Mouse (Mus musculus) layer of hippocampus, postnatal 10 days (tissue): ENCODE measurements at regions not wholly inside any gene's neighbourhood (a gene's known extent, or its start where the extent isn't known, plus 50 kb on each side); places are given as distances from the start of the nearest gene placed in this dataset.
A peak's percentile ranks its signal among the peaks of the same experiment; 100 is the strongest.

Experiments
- DNase-seq, 2 experiments: peaks; one replicate each; pipeline ENCODE4 v3.0.0; 2021; ENCODE audit warnings: low spot score in 2 of 2

- no peak for DNase-seq
Observed at GRCm38 (mm10) chr8:74555434-74555833, 317.5 kb upstream of the Isx start.

- DNase-seq, result peak; percentile 5 to 18
Observed at GRCm38 (mm10) chr8:74557539-74558464, 315.2 kb upstream of the Isx start.

- peak; percentile 11 to 17 for DNase-seq
Observed at GRCm38 (mm10) chr8:74561040-74561439, 311.9 kb upstream of the Isx start.
